8 mouse cellular contexts compared by ENCODE assay signal in the genomic region with DNA sequence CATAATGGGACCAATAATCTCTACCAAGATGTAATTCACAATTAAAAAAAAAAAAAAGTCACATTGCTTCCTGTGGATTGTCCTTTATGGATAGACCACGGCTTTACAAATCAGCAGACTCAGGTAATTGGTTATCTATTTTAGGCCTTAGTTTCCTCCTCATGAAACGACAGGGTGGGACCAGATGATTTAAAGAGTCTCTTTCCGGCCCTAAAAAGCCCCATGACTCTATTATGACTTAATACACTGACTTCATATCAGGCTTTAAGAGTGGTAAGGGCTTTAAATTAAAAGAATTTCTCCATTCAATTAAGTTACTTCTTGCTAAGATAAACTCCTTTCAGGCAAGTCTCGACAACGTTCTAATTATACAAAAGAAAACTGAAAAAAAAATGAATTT. TPM values are rescaled to one million over a fixed set of nuclear protein-coding genes. Genes with fewer than 3 reads are reported as not detected.
DNase-seq lines count a peak whose midpoint lies in the region; ATAC-seq and TF ChIP-seq lines count a peak whose summit lies in the region.

No protein-coding gene starts in this region.

- ATAC-seq in forebrain, embryonic 14.5 days: no peak
- ATAC-seq in liver, embryonic 14.5 days (ENCODE audit: insufficient read depth): no peak

- no peaks in the 10 kb centered on the region for H3K36me3 ChIP-seq in heart, embryonic 10.5 days
- H3K36me3 ChIP-seq in forebrain, embryonic 14.5 days (ENCODE audit: control insufficient read depth, insufficient read depth, low read length): no peaks in the 10 kb centered on the region
- H3K36me3 ChIP-seq in liver, embryonic 14.5 days (replicated peaks; ENCODE audit: control insufficient read depth, insufficient read depth, low read depth): no peaks in the 10 kb centered on the region

- no peaks in the 10 kb centered on the region for H3K9me3 ChIP-seq in heart, embryonic 10.5 days
- H3K9me3 ChIP-seq in forebrain, embryonic 14.5 days (replicated peaks; ENCODE audit: control insufficient read depth, low read length): no peaks in the 10 kb centered on the region
- H3K9me3 ChIP-seq in liver, embryonic 14.5 days (ENCODE audit: control insufficient read depth, low read length): no peaks in the 10 kb centered on the region

- H3K4me2 ChIP-seq in forebrain, embryonic 14.5 days (ENCODE audit: low read length): peak overlapping the region; percentile 69
- H3K4me2 ChIP-seq in liver, embryonic 14.5 days (ENCODE audit: low read depth): peak overlapping the region; percentile 92

- no peak for TF ChIP-seq CTCF in liver, embryonic 14.5 days (IDR thresholded peaks at IDR 0.05; ENCODE audit: low read depth)

- intact Hi-C loops in heart, postnatal 14 days (cut with DNase I): loop anchor here (2.0 kb wide), 3 partner anchors 51 to 139 kb away; a partner anchor contains a TSS

- WGBS in heart, embryonic 10.5 days: 35% methylated on average over 5 of the region's 5 CpGs
- WGBS in forebrain, embryonic 14.5 days: 34% methylated on average over 5 of the region's 5 CpGs
- WGBS in liver, embryonic 14.5 days (ENCODE audit: insufficient replicate concordance): 13% methylated on average over 5 of the region's 5 CpGs

- H3K9ac ChIP-seq in forebrain, embryonic 14.5 days (ENCODE audit: low read length): peak overlapping the region; percentile 87; the same call in 1 of the 2 replicates
- H3K9ac ChIP-seq in liver, embryonic 14.5 days (replicated peaks): peak overlapping the region; percentile 94

- H3K27me3 ChIP-seq in heart, embryonic 10.5 days (ENCODE audit: insufficient read depth, poor library complexity, severe bottlenecking): no peaks in the 10 kb centered on the region
- no peaks in the 10 kb centered on the region for H3K27me3 ChIP-seq in forebrain, embryonic 14.5 days (replicated peaks; ENCODE audit: control insufficient read depth, insufficient read depth, low read length)
- no peaks in the 10 kb centered on the region for H3K27me3 ChIP-seq in liver, embryonic 14.5 days (ENCODE audit: control insufficient read depth, insufficient read depth, low read length)

- 0 out of 2 replicates have a peak overlapping the region, but pooled peaks have one; percentile 99 for H3K27ac ChIP-seq in heart, embryonic 10.5 days
- H3K27ac ChIP-seq in forebrain, embryonic 14.5 days (ENCODE audit: low read depth, low read length): no peak overlapping the region
- H3K27ac ChIP-seq in liver, embryonic 14.5 days: peak overlapping the region; percentile 85

- H3K4me1 ChIP-seq in heart, embryonic 10.5 days: peaks cover 37% of the 10 kb centered on the region
- peaks cover 19% of the 10 kb centered on the region for H3K4me1 ChIP-seq in forebrain, embryonic 14.5 days (ENCODE audit: control insufficient read depth, insufficient read depth, low read length)
- peaks cover 6 to 18% of the 10 kb centered on the region in 2 experiments for H3K4me1 ChIP-seq in liver, embryonic 14.5 days (replicated peaks; ENCODE audit: control insufficient read depth in 2 of 2, insufficient read depth in 2 of 2, low read length in 1 of 2)

- no peak for TF ChIP-seq EP300 in liver, embryonic 14.5 days (IDR thresholded peaks at IDR 0.05; ENCODE audit: low read depth)

- H3K4me3 ChIP-seq in heart, embryonic 10.5 days: peak overlapping the region; percentile 99
- peak overlapping the region; percentile 89 for H3K4me3 ChIP-seq in forebrain, embryonic 14.5 days (ENCODE audit: low read depth, low read length)
- peak overlapping the region; percentile 81 to 94 for H3K4me3 ChIP-seq in liver, embryonic 14.5 days (ENCODE audit: insufficient read depth in 1 of 2, low read depth in 2 of 2, low read length in 2 of 2)

- DNase-seq in heart, embryonic 10.5 days (ENCODE audit: low spot score): no peak
- DNase-seq in heart, postnatal 14 days: no peak
- DNase-seq in CD4-positive helper T cell, adult 2 months (ENCODE audit: low read depth, low spot score): peak; percentile 68
- DNase-seq in forebrain, embryonic 14.5 days (ENCODE audit: low spot score): no peak
- DNase-seq in liver, embryonic 14.5 days (ENCODE audit: low read depth in 3 of 3, low spot score in 3 of 3): peak in 1 of 3 experiments; percentile 31
- DNase-seq in right cerebral cortex, postnatal 10 days (ENCODE audit: low spot score in 2 of 2): no peak
- no peak for DNase-seq in left cerebral cortex, adult 9 months (ENCODE audit: low spot score in 2 of 2)
- DNase-seq in urinary bladder, postnatal 4 days (ENCODE audit: low spot score in 2 of 2): no peak

RNA-seq across cellular contexts. Expression of a gene that starts 1.6 kb away (rescaled TPM):
- 132 and 170 TPM in 2 replicates for polyA plus RNA-seq in heart, embryonic 10.5 days (2016; fragmentation: Nextera tagmentation; extraction: Ambion mirVana)
- 10 to 100 TPM; 68.6 to 72.2 TPM for total RNA-seq in heart, postnatal 14 days (2021)
- polyA plus RNA-seq in forebrain, embryonic 14.5 days (2014; fragmentation: Nextera tagmentation; extraction: Ambion mirVana): 138 and 160 TPM in 2 replicates
- 31.0 and 46.7 TPM in 2 replicates for polyA plus RNA-seq in liver, embryonic 14.5 days (2012; rRNA removed)
- polyA plus RNA-seq in liver, embryonic 14.5 days (2014; fragmentation: Nextera tagmentation; extraction: Ambion mirVana): 101 and 108 TPM in 2 replicates

RNA-seq across cellular contexts. Expression of a gene that starts 51.8 kb away (rescaled TPM):
- polyA plus RNA-seq in heart, embryonic 10.5 days (2016; fragmentation: Nextera tagmentation; extraction: Ambion mirVana): 75.0 and 84.0 TPM in 2 replicates
- total RNA-seq in heart, postnatal 14 days (2021): 1 to 10 TPM; 7.8 to 9.5 TPM
- 61.1 and 68.7 TPM in 2 replicates for polyA plus RNA-seq in forebrain, embryonic 14.5 days (2014; fragmentation: Nextera tagmentation; extraction: Ambion mirVana)
- polyA plus RNA-seq in liver, embryonic 14.5 days (2012; rRNA removed): 14.9 and 28.8 TPM in 2 replicates
- polyA plus RNA-seq in liver, embryonic 14.5 days (2014; fragmentation: Nextera tagmentation; extraction: Ambion mirVana): 45.0 and 46.8 TPM in 2 replicates
